Mouse (Mus musculus) small intestine, adult 2 months (tissue): Measurements from ENCODE around the gene Bcl9.

Source experiments
- CTCF ChIP-seq: fragments of 200-500 bp; IDR thresholded peaks from 2 replicates; pipeline ENCODE4 v1.5.1; 2012; ENCODE audit warnings: low read depth, mild to moderate bottlenecking, control low read depth, inconsistent platforms, low read length, moderate library complexity, mixed read lengths; ENCODE audit not compliant: insufficient replicate concordance, insufficient read length; ENCODE audit errors: extremely low read depth
- POLR2A ChIP-seq: fragments of 200-500 bp; IDR thresholded peaks from 2 replicates; pipeline ENCODE4 v1.6.1; 2012; ENCODE audit warnings: low read depth, mild to moderate bottlenecking, control low read depth, inconsistent platforms, low read length, moderate library complexity

DNA sequence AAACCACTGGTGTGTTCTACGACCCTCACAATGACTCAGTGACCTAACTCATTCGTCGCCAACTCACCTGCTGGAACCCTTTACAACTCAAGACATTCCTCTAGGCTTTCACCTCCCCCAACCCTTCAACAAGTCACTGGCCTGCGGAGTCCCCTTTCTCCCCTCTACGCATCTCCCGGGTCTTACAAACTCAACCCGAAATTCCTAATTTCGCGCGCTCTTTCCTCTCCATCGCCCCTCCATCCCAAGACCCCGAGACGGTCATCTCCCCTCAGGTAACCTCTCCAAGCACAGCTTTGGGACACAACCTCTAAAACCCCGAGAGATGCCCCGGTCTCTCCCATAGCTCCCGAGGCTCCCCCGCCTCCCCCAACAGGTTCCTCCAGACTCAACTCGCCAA lies 71.0 kb downstream of the Bcl9 start:
- TF ChIP-seq CTCF (no peak), POLR2A (no peak)
